Mouse (Mus musculus) MEL (cell line): Measurements from ENCODE around the gene Nme7. TPM values are rescaled to one million over a fixed set of nuclear protein-coding genes. Genes with fewer than 3 reads are reported as not detected.

Source experiments
- DNase-seq: peaks from one replicate; pipeline ENCODE4 v3.0.0; 2011; ENCODE audit warnings: low read depth, low spot score
- H3K27ac ChIP-seq: 2 replicates; pipeline ENCODE4 v1.5.1; 2012; ENCODE audit warnings: low read depth, mild to moderate bottlenecking, control low read depth, low read length, moderate library complexity; ENCODE audit not compliant: control insufficient read depth
- H3K27me3 ChIP-seq, 2 experiments: fragments of 150-350 bp in 1 of 2; sonication (generic) in 1 of 2; 2 replicates each; pipeline ENCODE4 v1.6.1; 2012; ENCODE audit warnings: low read length in 2 of 2, mild to moderate bottlenecking in 2 of 2, improper control_type of control experiment in 1 of 2, moderate library complexity in 1 of 2; ENCODE audit not compliant: insufficient read depth in 2 of 2, control insufficient read depth in 1 of 2
- H3K36me3 ChIP-seq, 2 experiments: 2 replicates each; pipeline ENCODE4 v1.6.1; 2012 to 2014; ENCODE audit warnings: low read length in 2 of 2, improper control_type of control experiment in 1 of 2, inconsistent platforms in 1 of 2, mild to moderate bottlenecking in 1 of 2; ENCODE audit not compliant: insufficient read depth in 2 of 2, control insufficient read depth in 1 of 2
- H3K4me1 ChIP-seq, 2 experiments: fragments of 150-350 bp in 1 of 2; sonication (generic) in 1 of 2; 2 replicates each; pipeline ENCODE4 v1.6.1; 2012; ENCODE audit warnings: low read length in 2 of 2, improper control_type of control experiment in 1 of 2, mild to moderate bottlenecking in 1 of 2; ENCODE audit not compliant: insufficient read depth in 2 of 2, control insufficient read depth in 1 of 2
- H3K4me3 ChIP-seq, 2 experiments: fragments of 150-350 bp in 1 of 2; sonication (generic) in 1 of 2; 2 replicates each; pipeline ENCODE4 v1.5.1; 2012; ENCODE audit warnings: low read depth in 2 of 2, low read length in 2 of 2, mild to moderate bottlenecking in 2 of 2, moderate library complexity in 2 of 2, control low read depth in 1 of 2, improper control_type of control experiment in 1 of 2; ENCODE audit not compliant: control insufficient read depth in 1 of 2, insufficient read depth in 1 of 2
- H3K79me2 ChIP-seq: 2 replicates; pipeline ENCODE4 v1.6.1; 2012; ENCODE audit warnings: mild to moderate bottlenecking, low read length, moderate library complexity; ENCODE audit not compliant: control insufficient read depth, poor library complexity, insufficient read depth
- H3K9ac ChIP-seq: 2 replicates; pipeline ENCODE4 v1.6.1; 2012; ENCODE audit warnings: low read depth, mild to moderate bottlenecking, control low read depth, low read length, moderate library complexity; ENCODE audit not compliant: control insufficient read depth, poor library complexity, severe bottlenecking
- H3K9me3 ChIP-seq: fragments of 150-350 bp; sonication (generic); replicated peaks from 2 replicates; pipeline ENCODE4 v1.6.1; 2012; ENCODE audit warnings: mild to moderate bottlenecking, low read length, improper control_type of control experiment, moderate library complexity; ENCODE audit not compliant: insufficient read depth
- BHLHE40 ChIP-seq: IDR thresholded peaks from 2 replicates; pipeline ENCODE4 v1.6.1; 2012; ENCODE audit warnings: low read depth, mild to moderate bottlenecking, inconsistent platforms, low read length, improper control_type of control experiment, borderline replicate concordance
- CHD1 ChIP-seq: IDR thresholded peaks from 2 replicates; pipeline ENCODE4 v1.6.1; 2012; ENCODE audit warnings: low read depth, mild to moderate bottlenecking, inconsistent platforms, low read length, improper control_type of control experiment
- CHD2 ChIP-seq: IDR thresholded peaks from 2 replicates; pipeline ENCODE4 v1.6.1; 2011; ENCODE audit warnings: low read length, improper control_type of control experiment
- EP300 ChIP-seq, 2 experiments: IDR thresholded peaks; 2 replicates each; pipeline ENCODE4 v1.6.1; 2011; ENCODE audit warnings: improper control_type of control experiment in 2 of 2, low read length in 2 of 2, low read depth in 1 of 2, mild to moderate bottlenecking in 1 of 2
- ETS1 ChIP-seq: IDR thresholded peaks from 2 replicates; pipeline ENCODE4 v1.6.1; 2012; ENCODE audit warnings: low read depth, mild to moderate bottlenecking, inconsistent platforms, low read length, improper control_type of control experiment, moderate library complexity
- GATA1 ChIP-seq: IDR thresholded peaks from 2 replicates; pipeline ENCODE4 v1.6.1; 2011; ENCODE audit warnings: low read depth, low read length, improper control_type of control experiment
- HCFC1 ChIP-seq: IDR thresholded peaks from 2 replicates; pipeline ENCODE4 v1.6.1; 2012; ENCODE audit warnings: low read depth, mild to moderate bottlenecking, inconsistent platforms, low read length, improper control_type of control experiment, moderate library complexity
- KAT2A ChIP-seq: conservative IDR thresholded peaks from 2 replicates; pipeline ENCODE4 v1.6.1; 2012; ENCODE audit warnings: low read depth, low read length, improper control_type of control experiment, inconsistent platforms
- MEF2A ChIP-seq: IDR thresholded peaks from 2 replicates; pipeline ENCODE4 v1.6.1; 2014; ENCODE audit warnings: low read depth, mild to moderate bottlenecking, inconsistent platforms, low read length, improper control_type of control experiment; ENCODE audit not compliant: poor library complexity, insufficient replicate concordance, severe bottlenecking; ENCODE audit errors: extremely low read depth
- NELFE ChIP-seq: IDR thresholded peaks from 2 replicates; pipeline ENCODE4 v1.6.1; 2011; ENCODE audit warnings: low read depth, low read length, improper control_type of control experiment
- POLR2AphosphoS2 ChIP-seq: IDR thresholded peaks from 2 replicates; pipeline ENCODE4 v1.6.1; 2011; ENCODE audit warnings: low read length, improper control_type of control experiment
- RAD21 ChIP-seq: IDR thresholded peaks from 2 replicates; pipeline ENCODE4 v1.6.1; 2011; ENCODE audit warnings: mild to moderate bottlenecking, low read depth, low read length, improper control_type of control experiment
- RCOR1 ChIP-seq: IDR thresholded peaks from 2 replicates; pipeline ENCODE4 v1.6.1; 2012; ENCODE audit warnings: low read depth, mild to moderate bottlenecking, inconsistent platforms, low read length, improper control_type of control experiment
- SIN3A ChIP-seq: IDR thresholded peaks from 2 replicates; pipeline ENCODE4 v1.6.1; 2012; ENCODE audit warnings: low read length, improper control_type of control experiment, inconsistent platforms
- UBTF ChIP-seq: IDR thresholded peaks from 2 replicates; pipeline ENCODE4 v1.6.1; 2012; ENCODE audit warnings: low read depth, mild to moderate bottlenecking, inconsistent platforms, low read length, improper control_type of control experiment, moderate library complexity, borderline replicate concordance; ENCODE audit not compliant: insufficient read depth
- USF2 ChIP-seq, 2 experiments: IDR thresholded peaks; 2 replicates each; pipeline ENCODE4 v1.6.1; 2011 to 2012; ENCODE audit warnings: improper control_type of control experiment in 2 of 2, low read length in 2 of 2, borderline replicate concordance in 1 of 2, inconsistent platforms in 1 of 2, low read depth in 1 of 2, mild to moderate bottlenecking in 1 of 2; ENCODE audit not compliant: insufficient read depth in 1 of 2
- ZC3H11A ChIP-seq: IDR thresholded peaks from 2 replicates; pipeline ENCODE4 v1.6.1; 2012; ENCODE audit warnings: low read depth, mild to moderate bottlenecking, inconsistent platforms, low read length, improper control_type of control experiment
- ZNF384 ChIP-seq: IDR thresholded peaks from 2 replicates; pipeline ENCODE4 v1.6.1; 2012; ENCODE audit warnings: low read depth, mild to moderate bottlenecking, inconsistent platforms, low read length, improper control_type of control experiment
- polyA plus RNA-seq, 2 experiments: library from polyadenylated mRNA; stranded (reverse) in 1 of 2; unstranded in 1 of 2; fragments of >175 nt in 1 of 2; fragments of >200 nt in 1 of 2; gene quantifications; 2 replicates each; pipeline versions ENCODE4 v1.2.1 to v1.2.4; 2012; ENCODE audit warnings: low replicate concordance in 2 of 2, low read depth in 1 of 2; ENCODE audit not compliant: insufficient read length in 2 of 2, insufficient read depth in 1 of 2, missing spikeins in 1 of 2
- total RNA-seq: library from RNA; depleted of rRNA; stranded (reverse); fragments of 300-350 nt; gene quantifications from 2 replicates; pipeline ENCODE4 v1.2.3, GENCODE M21; 2012

The Nme7 gene
- total and polyA plus RNA-seq, 3 experiments = 23.2 to 27.6 TPM; not detected in 1

GRCm38 (mm10) chr1:164458621-164459051, 154.7 kb downstream of the Nme7 start:
- Histone ChIP-seq H3K79me2 (no peaks in the 10 kb centered on the region), H3K36me3 (no peaks in the 10 kb centered on the region), H3K27me3 (no peaks in the 10 kb centered on the region), H3K27ac (no peak overlapping the region), H3K4me1 (no peaks in the 10 kb centered on the region), H3K9me3 (no peaks in the 10 kb centered on the region), H3K9ac (no peak overlapping the region), H3K4me3 (no peak overlapping the region)
- DNase-seq = no peak
- TF ChIP-seq KAT2A (no peak), RAD21 (no peak), BHLHE40 (no peak), ZC3H11A (no peak), MEF2A (no peak), USF2 (IDR thresholded peaks at IDR 0.05; ENCODE audit: borderline replicate concordance in 1 of 2, insufficient read depth in 1 of 2, low read depth in 1 of 2, low read length in 2 of 2) (no peak), ZNF384 (no peak), UBTF (no peak), HCFC1 (no peak), NELFE (no peak), GATA1 (no peak), CHD1 (no peak), ETS1 (no peak), CHD2 (no peak), SIN3A (no peak)
- TF ChIP-seq, all 39 proteins: peak for 0

DNA sequence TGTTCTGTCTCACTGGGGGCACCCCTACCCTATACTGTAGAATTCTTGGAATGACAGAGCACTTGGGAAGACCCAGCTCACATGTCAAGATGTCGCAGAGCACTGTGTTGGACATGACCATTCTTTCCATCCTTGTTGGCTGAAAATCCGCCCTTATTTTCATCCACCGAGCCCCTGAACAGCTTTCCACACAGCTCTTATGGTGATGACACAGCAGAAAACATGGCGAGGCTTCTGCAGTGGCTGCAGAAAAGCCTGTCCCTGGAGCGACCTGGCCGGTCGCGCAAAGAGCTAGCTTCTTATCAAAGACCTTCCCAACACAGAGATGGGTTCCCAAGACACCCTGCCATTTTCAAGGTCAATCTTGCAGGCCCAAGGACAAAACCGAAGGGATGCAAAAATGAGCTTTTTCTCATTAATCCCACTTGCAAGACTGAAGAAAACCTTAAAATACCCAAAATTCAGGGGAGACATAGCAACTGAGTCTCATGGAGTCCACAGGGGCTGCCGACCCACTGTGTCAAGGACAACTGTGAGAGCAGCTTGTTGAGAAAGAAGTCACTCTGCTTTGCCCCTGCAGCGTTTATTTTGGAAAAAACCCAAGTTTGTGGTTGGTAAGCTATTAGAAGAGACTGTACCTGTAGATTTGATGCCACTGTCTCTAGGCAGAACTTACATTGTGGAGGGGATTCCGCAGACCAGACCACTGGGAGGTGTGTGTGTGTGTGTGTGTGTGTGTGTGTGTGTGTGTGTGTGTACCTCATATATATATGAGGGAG, 155.4 kb downstream of the Nme7 start:
- Histone ChIP-seq H3K9me3 (no peaks in the 10 kb centered on the region), H3K79me2 (no peaks in the 10 kb centered on the region), H3K27ac (no peak overlapping the region), H3K27me3 (no peaks in the 10 kb centered on the region), H3K4me1 (no peaks in the 10 kb centered on the region), H3K4me3 (no peak overlapping the region), H3K9ac (no peak overlapping the region), H3K36me3 (no peaks in the 10 kb centered on the region)
- DNase-seq = no peak
- TF ChIP-seq USF2 (IDR thresholded peaks at IDR 0.05; ENCODE audit: borderline replicate concordance in 1 of 2, insufficient read depth in 1 of 2, low read depth in 1 of 2, low read length in 2 of 2) = no peak
- TF ChIP-seq POLR2AphosphoS2 = no peak
- TF ChIP-seq RCOR1 = no peak
- no peak for TF ChIP-seq RAD21
- no peak for TF ChIP-seq EP300 (IDR thresholded peaks at IDR 0.05; ENCODE audit: low read depth in 1 of 2, low read length in 2 of 2)
- TF ChIP-seq SIN3A = no peak
